Mouse (Mus musculus) hindbrain, embryonic 11.5 days (tissue): Measurements from ENCODE around the gene Ptgs1. TPM values are rescaled to one million over a fixed set of nuclear protein-coding genes. Genes with fewer than 3 reads are reported as not detected.
A peak's percentile ranks its signal among the peaks of the same experiment; 100 is the strongest.

Experiments
- ATAC-seq: fragments of 200-750 bp; cut with Nextera tagmentation; 2 replicates; pipeline ENCODE4 v1.8.0; 2017; ENCODE audit warnings: mild to moderate bottlenecking, moderate TSS enrichment, moderate library complexity; ENCODE audit not compliant: low FRiP score
- DNase-seq: peaks from one replicate; pipeline ENCODE4 v3.0.0-alpha.2; 2015; ENCODE audit warnings: low spot score
- H3K27ac ChIP-seq: fragments of 300-500 bp; sonication (generic); 2 replicates; pipeline ENCODE4 v1.5.1; 2014; ENCODE audit warnings: mild to moderate bottlenecking, low read depth, low read length
- H3K27me3 ChIP-seq: fragments of 300-500 bp; sonication (generic); 2 replicates; pipeline ENCODE4 v1.6.1; 2014; ENCODE audit warnings: mild to moderate bottlenecking, low read length, moderate library complexity, mixed read lengths; ENCODE audit not compliant: control insufficient read depth, insufficient read depth
- H3K36me3 ChIP-seq: fragments of 300-500 bp; sonication (generic); 2 replicates; pipeline ENCODE4 v1.6.1; 2014; ENCODE audit warnings: mild to moderate bottlenecking, low read length, moderate library complexity, mixed read lengths; ENCODE audit not compliant: control insufficient read depth, insufficient read depth
- H3K4me1 ChIP-seq: fragments of 300-500 bp; sonication (generic); replicated peaks from 2 replicates; pipeline ENCODE4 v1.6.1; 2014; ENCODE audit warnings: low read length, mixed read lengths; ENCODE audit not compliant: control insufficient read depth, insufficient read depth
- H3K4me2 ChIP-seq: fragments of 300-500 bp; sonication (generic); replicated peaks from 2 replicates; pipeline ENCODE4 v1.6.1; 2014; ENCODE audit warnings: mild to moderate bottlenecking, low read depth, low read length
- H3K4me3 ChIP-seq: fragments of 300-500 bp; sonication (generic); 2 replicates; pipeline ENCODE4 v1.5.1; 2014; ENCODE audit warnings: low read depth, low read length
- H3K9ac ChIP-seq: fragments of 300-500 bp; sonication (generic); 2 replicates; pipeline ENCODE4 v1.6.1; 2014; ENCODE audit warnings: low read depth, low read length
- H3K9me3 ChIP-seq: fragments of 300-500 bp; sonication (generic); 2 replicates; pipeline ENCODE4 v1.6.1; 2016; ENCODE audit warnings: low read length; ENCODE audit not compliant: control insufficient read depth
- WGBS: fragments of 180-500 bp; shearing (Covaris S2); extraction: QIAGEN DNeasy Blood & Tissue Kit; methylation state at CpG from one replicate; pipeline ENCODE4 v1.1.7; 2014; 5-methylcytosine and 5-hydroxymethylcytosine counted together
- polyA plus RNA-seq: library from polyadenylated mRNA; unstranded; fragments of >200 nt; fragmentation: Nextera tagmentation; extraction: Ambion mirVana; gene quantifications from 2 replicates; pipeline ENCODE4 v1.2.1, GENCODE M21; 2014

Ptgs1 gene
- polyA plus RNA-seq, 1 experiment from 2014 or later: 4.2 TPM

DNA sequence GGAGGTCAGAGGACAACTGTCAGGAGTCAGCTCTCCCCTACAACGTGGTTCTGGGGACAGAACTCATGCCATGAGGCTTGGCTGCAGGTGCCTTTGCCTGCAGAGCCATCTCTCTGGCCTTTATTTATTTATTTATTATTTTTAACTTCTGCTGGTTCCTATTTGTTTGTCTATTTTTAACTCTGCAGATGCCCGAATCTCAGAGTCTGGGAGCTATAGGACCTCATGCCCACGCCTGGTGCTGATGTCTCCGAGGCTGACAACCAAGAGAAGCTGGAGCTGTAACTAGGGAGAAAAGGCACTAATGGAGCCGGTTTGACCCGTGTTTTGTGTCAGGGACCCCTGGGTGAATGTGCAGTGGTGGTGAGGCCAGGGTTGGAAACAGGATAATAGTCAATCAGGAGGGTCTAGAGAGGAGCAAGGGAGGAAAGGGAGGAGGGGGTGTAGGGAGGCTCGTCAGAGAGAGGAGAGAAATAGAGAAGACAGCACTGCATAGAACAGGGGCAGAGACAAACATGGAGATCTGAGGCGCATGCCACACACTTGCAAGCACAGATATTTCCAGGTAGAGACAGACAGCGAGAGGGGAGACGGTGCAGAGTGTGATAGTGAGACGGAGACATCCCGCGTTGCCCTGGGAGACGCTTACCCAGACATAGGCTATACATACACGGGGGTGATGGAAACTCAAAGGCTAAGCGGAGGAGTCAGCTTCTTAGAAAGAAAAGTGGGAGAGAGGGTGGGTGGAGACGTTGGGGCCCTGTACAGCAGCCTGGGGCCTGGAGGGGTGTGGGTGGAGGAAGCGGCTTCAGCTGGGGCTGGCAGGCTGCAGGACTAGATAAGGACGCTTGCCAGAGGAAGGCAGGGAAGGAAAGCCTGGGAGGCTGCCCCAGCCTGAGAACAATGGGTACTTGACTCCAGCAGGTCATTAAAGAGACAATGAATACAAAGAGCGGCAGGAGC is 32.0 kb upstream of the Ptgs1 start:
- Histone ChIP-seq H3K4me3 (peak overlapping the region; percentile 15), H3K4me1 (peaks cover 3% of the 10 kb centered on the region; the same call in 1 of the 2 replicates), H3K4me2 (peak overlapping the region; percentile 22), H3K27me3 (peaks cover 25% of the 10 kb centered on the region), H3K36me3 (no peaks in the 10 kb centered on the region), H3K9ac (peak overlapping the region; percentile 7), H3K27ac (no peak overlapping the region; the same call in 1 of the 2 replicates), H3K9me3 (no peaks in the 10 kb centered on the region)
- ATAC-seq (peak; percentile 73), DNase-seq (peak; percentile 50)
- 14% methylated on average over 20 of the region's 20 CpGs for WGBS

DNA sequence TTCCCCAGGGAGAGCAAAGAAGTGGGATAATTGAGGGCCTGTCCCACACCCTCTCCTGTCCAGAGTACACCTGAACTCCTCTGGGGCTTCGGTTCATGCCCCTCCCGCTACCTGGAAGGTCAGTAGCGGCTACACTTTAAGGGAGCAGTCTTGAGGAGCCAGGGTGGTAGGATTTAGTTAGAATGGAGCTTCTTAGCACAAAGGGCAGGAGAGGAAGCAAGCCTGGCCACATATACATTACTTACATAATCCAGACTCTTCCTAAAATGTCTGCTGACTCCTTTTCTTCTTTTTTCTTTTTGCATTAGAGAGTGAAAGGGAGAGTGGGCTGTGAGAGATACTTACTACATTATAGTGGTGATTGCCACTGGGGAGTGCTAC is 31.4 kb upstream of the Ptgs1 start:
- WGBS: 20% methylated on average over 3 of the region's 3 CpGs
- Histone ChIP-seq H3K4me3 (no peak overlapping the region), H3K27me3 (peaks cover 30% of the 10 kb centered on the region), H3K27ac (no peak overlapping the region), H3K9ac (peak overlapping the region; percentile 7; the same call in 1 of the 2 replicates), H3K4me1 (peaks cover 6% of the 10 kb centered on the region; the same call in 1 of the 2 replicates), H3K36me3 (no peaks in the 10 kb centered on the region), H3K9me3 (no peaks in the 10 kb centered on the region), H3K4me2 (peak overlapping the region; percentile 22)
- DNase-seq (no peak), ATAC-seq (no peak)

- ATAC-seq (no peak), DNase-seq (no peak)
- Histone ChIP-seq H3K9ac (no peak overlapping the region), H3K4me3 (no peak overlapping the region), H3K36me3 (no peaks in the 10 kb centered on the region), H3K9me3 (no peaks in the 10 kb centered on the region), H3K4me1 (peaks cover 6% of the 10 kb centered on the region; the same call in 1 of the 2 replicates), H3K27me3 (peaks cover 37% of the 10 kb centered on the region), H3K27ac (no peak overlapping the region), H3K4me2 (no peak overlapping the region)
- WGBS: 92% methylated on average over 2 of the region's 2 CpGs
Observed at GRCm38 (mm10) chr2:36200813-36201212, 29.4 kb upstream of the Ptgs1 start.

- no peak for ATAC-seq
- no peak overlapping the region for H3K27ac ChIP-seq
- H3K4me3 ChIP-seq: no peak overlapping the region
- H3K36me3 ChIP-seq: no peaks in the 10 kb centered on the region
- H3K9ac ChIP-seq: no peak overlapping the region
- no peak for DNase-seq
- H3K4me1 ChIP-seq: peaks cover 6% of the 10 kb centered on the region; the same call in 1 of the 2 replicates
- H3K4me2 ChIP-seq: peak overlapping the region; percentile 80; the same call in 1 of the 2 replicates
- H3K9me3 ChIP-seq: no peaks in the 10 kb centered on the region
- 31% methylated on average over 18 of the region's 18 CpGs for WGBS
- peaks cover 37% of the 10 kb centered on the region for H3K27me3 ChIP-seq
Observed at GRCm38 (mm10) chr2:36201756-36202610, 28.2 kb upstream of the Ptgs1 start.

DNA sequence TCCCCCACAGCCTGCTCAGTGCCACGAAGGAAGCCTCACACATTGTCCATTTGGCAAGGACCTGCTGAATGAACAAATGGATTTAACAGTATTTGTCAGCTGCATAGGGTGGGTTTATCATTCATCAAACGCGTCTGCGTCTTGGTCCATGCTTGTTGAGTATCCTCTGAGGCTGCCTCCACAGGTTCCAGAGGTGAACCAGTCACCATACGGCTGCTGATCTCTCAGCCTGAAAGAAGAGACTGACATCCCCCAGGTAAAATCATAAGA is 27.7 kb upstream of the Ptgs1 start:
- Histone ChIP-seq H3K9me3 (no peaks in the 10 kb centered on the region), H3K27me3 (peaks cover 37% of the 10 kb centered on the region), H3K36me3 (no peaks in the 10 kb centered on the region), H3K27ac (no peak overlapping the region), H3K4me3 (peak overlapping the region; percentile 36), H3K4me1 (peaks cover 6% of the 10 kb centered on the region; the same call in 1 of the 2 replicates), H3K9ac (peak overlapping the region; percentile 49; the same call in 1 of the 2 replicates), H3K4me2 (peak overlapping the region; percentile 80)
- ATAC-seq (0 out of 2 replicates have a peak, but pooled peaks have one; percentile 4), DNase-seq (peak; percentile 25)
- WGBS: 25% methylated on average over 5 of the region's 5 CpGs

GRCm38 (mm10) chr2:36203011-36203825 is 27.0 kb upstream of the Ptgs1 start:
- ATAC-seq (peak; percentile 78), DNase-seq (peak; percentile 55)
- Histone ChIP-seq H3K27ac (no peak overlapping the region), H3K9me3 (no peaks in the 10 kb centered on the region), H3K27me3 (peaks cover 37% of the 10 kb centered on the region), H3K9ac (peak overlapping the region; percentile 49), H3K4me1 (peaks cover 6% of the 10 kb centered on the region; the same call in 1 of the 2 replicates), H3K36me3 (no peaks in the 10 kb centered on the region), H3K4me3 (peak overlapping the region; percentile 36), H3K4me2 (peak overlapping the region; percentile 80)
- under 1% methylated on average over 39 of the region's 39 CpGs for WGBS

GRCm38 (mm10) chr2:36204595-36204994 is 25.6 kb upstream of the Ptgs1 start:
- 60% methylated on average over 4 of the region's 4 CpGs for WGBS

GRCm38 (mm10) chr2:36207071-36207470 is 23.2 kb upstream of the Ptgs1 start:
- H3K4me3 ChIP-seq: no peak overlapping the region
- 0 out of 2 replicates have a peak, but pooled peaks cover 3% of the 10 kb centered on the region for H3K4me1 ChIP-seq
- WGBS: 66% methylated on average over 11 of the region's 11 CpGs
- DNase-seq (no peak), ATAC-seq (no peak)
- no peaks in the 10 kb centered on the region for H3K9me3 ChIP-seq
- peaks cover 33% of the 10 kb centered on the region for H3K27me3 ChIP-seq
- H3K9ac ChIP-seq: no peak overlapping the region
- no peaks in the 10 kb centered on the region for H3K36me3 ChIP-seq
- H3K27ac ChIP-seq: no peak overlapping the region
- no peak overlapping the region for H3K4me2 ChIP-seq

More at GRCm38 (mm10) chr2:36204595-36204994, 25.6 kb upstream of the Ptgs1 start:
- H3K36me3 ChIP-seq: no peaks in the 10 kb centered on the region
- peaks cover 37% of the 10 kb centered on the region for H3K27me3 ChIP-seq
- DNase-seq (no peak), ATAC-seq (no peak)
- H3K4me2 ChIP-seq: no peak overlapping the region
- 0 out of 2 replicates have a peak, but pooled peaks cover 3% of the 10 kb centered on the region for H3K4me1 ChIP-seq
- no peaks in the 10 kb centered on the region for H3K9me3 ChIP-seq
- no peak overlapping the region for H3K9ac ChIP-seq
- H3K27ac ChIP-seq: no peak overlapping the region
- H3K4me3 ChIP-seq: no peak overlapping the region
